Mouse (Mus musculus) brain, embryonic 14.5 days (tissue): ENCODE measurements around the gene Pfas.

Experiments used
- CTCF ChIP-seq: fragments of 200-500 bp; IDR thresholded peaks from 2 replicates; pipeline ENCODE4 v1.5.1; 2012; ENCODE audit warnings: inconsistent platforms, mild to moderate bottlenecking, moderate library complexity, borderline replicate concordance; ENCODE audit not compliant: insufficient read depth, insufficient read length; ENCODE audit errors: extremely low read depth
- POLR2A ChIP-seq: fragments of 200-500 bp; IDR thresholded peaks from 2 replicates; pipeline ENCODE4 v1.6.1; 2012; ENCODE audit warnings: mild to moderate bottlenecking, inconsistent platforms, borderline replicate concordance; ENCODE audit not compliant: poor library complexity, insufficient read depth, insufficient read length, severe bottlenecking; ENCODE audit errors: extremely low read depth

DNA sequence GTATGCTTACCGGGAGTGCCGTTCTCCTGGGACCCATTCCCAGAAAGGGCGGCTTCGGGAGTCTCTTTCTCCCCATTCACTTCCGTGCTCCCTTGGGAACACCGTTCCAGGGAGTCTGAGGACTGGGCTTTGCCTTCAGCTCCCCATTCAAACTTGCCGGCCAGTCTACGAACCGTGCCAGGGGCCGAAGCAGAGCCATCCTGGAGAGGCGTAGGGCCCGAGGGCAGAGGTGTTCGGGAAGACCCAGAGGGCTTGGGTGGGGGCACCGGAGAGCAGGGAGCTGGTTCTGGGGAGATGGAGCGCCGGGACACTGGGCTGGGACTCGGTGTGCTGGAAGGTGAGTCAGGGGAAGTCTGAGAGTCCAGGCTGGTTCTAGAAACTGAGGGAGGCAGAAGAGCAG lies 53.9 kb downstream of the Pfas start:
- no peak for TF ChIP-seq POLR2A
- no peak for TF ChIP-seq CTCF
